Mouse (Mus musculus): ENCODE data around the gene Cngb1. TPM values are rescaled to one million over a fixed set of nuclear protein-coding genes. Genes with fewer than 3 reads are reported as not detected.

Gene Cngb1
- total RNA-seq, 2 experiments from 2014 or later: 0.27 to 0.51 TPM

GRCm38 (mm10) chr8:95327866-95328465, 21.6 kb upstream of the Cngb1 start:
- DNase-seq: no peak
- intact Hi-C loops (cut with DNase I): no loop called here

GRCm38 (mm10) chr8:95326822-95327221, 20.4 kb upstream of the Cngb1 start:
- DNase-seq: no peak
- intact Hi-C loops (cut with DNase I): no loop called here

GRCm38 (mm10) chr8:95324646-95325045, 18.3 kb upstream of the Cngb1 start:
- intact Hi-C loops (cut with DNase I): loop anchor here (2.0 kb wide), 1 partner anchor 60 kb away; no protein-coding TSS in a partner anchor
- no peak for DNase-seq

GRCm38 (mm10) chr8:95323201-95323600, 16.8 kb upstream of the Cngb1 start:
- intact Hi-C loops (cut with DNase I): no loop called here
- DNase-seq: no peak

- intact Hi-C loops (cut with DNase I): no loop called here
- peak in 1 of 2 experiments; percentile 29 for DNase-seq
Observed at GRCm38 (mm10) chr8:95320224-95321139, 14.1 kb upstream of the Cngb1 start.

GRCm38 (mm10) chr8:95315350-95315749, 9.0 kb upstream of the Cngb1 start:
- intact Hi-C loops (cut with DNase I): no loop called here
- no peak for DNase-seq

GRCm38 (mm10) chr8:95314707-95315106, 8.3 kb upstream of the Cngb1 start:
- no peak for DNase-seq

GRCm38 (mm10) chr8:95313857-95314256, 7.5 kb upstream of the Cngb1 start:
- DNase-seq: no peak
- intact Hi-C loops (cut with DNase I): no loop called here

More at GRCm38 (mm10) chr8:95314707-95315106, 8.3 kb upstream of the Cngb1 start:
- intact Hi-C loops (cut with DNase I): no loop called here

- no peak for DNase-seq
Observed at GRCm38 (mm10) chr8:95312836-95313235, 6.5 kb upstream of the Cngb1 start.

GRCm38 (mm10) chr8:95310342-95310970, 4.1 kb upstream of the Cngb1 start, which contains the start of gene Tepp:
Tepp (plus strand) TSS chr8:95310566.
- intact Hi-C loops (cut with DNase I): no loop called here
- DNase-seq: no peak

More at GRCm38 (mm10) chr8:95312836-95313235, 6.5 kb upstream of the Cngb1 start:
- intact Hi-C loops (cut with DNase I): no loop called here

- DNase-seq: no peak
- intact Hi-C loops (cut with DNase I): loop anchor here (10.0 kb wide), 1 partner anchor 211 kb away; no protein-coding TSS in a partner anchor
Observed at GRCm38 (mm10) chr8:95305526-95305925, 859 bp downstream of the Cngb1 start.

GRCm38 (mm10) chr8:95302410-95302809, 4.0 kb downstream of the Cngb1 start:
- intact Hi-C loops (cut with DNase I): loop anchor here (10.0 kb wide), 1 partner anchor 208 kb away; no protein-coding TSS in a partner anchor
- no peak for DNase-seq

- DNase-seq: peak; percentile 17 to 20
- intact Hi-C loops (cut with DNase I): no loop called here
Observed at GRCm38 (mm10) chr8:95293891-95294290, 12.5 kb downstream of the Cngb1 start.

- intact Hi-C loops (cut with DNase I): no loop called here
- peak; percentile 86 to 91 for DNase-seq
Observed at GRCm38 (mm10) chr8:95293172-95293571, 13.2 kb downstream of the Cngb1 start.

- DNase-seq: no peak
- intact Hi-C loops (cut with DNase I): no loop called here
Observed at GRCm38 (mm10) chr8:95289066-95289650, 17.2 kb downstream of the Cngb1 start.

GRCm38 (mm10) chr8:95281493-95281892, 24.9 kb downstream of the Cngb1 start:
- DNase-seq: no peak
- intact Hi-C loops (cut with DNase I): no loop called here

- DNase-seq: no peak
- intact Hi-C loops (cut with DNase I): no loop called here
Observed at GRCm38 (mm10) chr8:95272871-95273270, 33.5 kb downstream of the Cngb1 start.

- no peak for DNase-seq
- intact Hi-C loops (cut with DNase I): no loop called here
Observed at GRCm38 (mm10) chr8:95271841-95272240, 34.5 kb downstream of the Cngb1 start.

- no peak for DNase-seq
- intact Hi-C loops (cut with DNase I): no loop called here
Observed at GRCm38 (mm10) chr8:95270501-95270900, 35.9 kb downstream of the Cngb1 start.

GRCm38 (mm10) chr8:95262181-95262580, 44.2 kb downstream of the Cngb1 start:
- DNase-seq: no peak
- intact Hi-C loops (cut with DNase I): no loop called here

Data from gastrocnemius, postnatal 36 days (tissue).